Mouse (Mus musculus): Measurements from ENCODE around the gene Dtx3. TPM values are rescaled to one million over a fixed set of nuclear protein-coding genes. Genes with fewer than 3 reads are reported as not detected.

The Dtx3 gene
- total and polyA plus RNA-seq, 3 experiments, result 23.7 to 102 (median 24.2) TPM

- H3K79me2 ChIP-seq (replicated peaks; ENCODE audit: control insufficient read depth, insufficient read depth, low read length), result no peaks in the 10 kb centered on the region
- 79% methylated on average over 16 of the region's 16 CpGs for WGBS
- H3K36me3 ChIP-seq (ENCODE audit: control insufficient read depth, insufficient read depth, low read length), result no peaks in the 10 kb centered on the region
- H3K27ac ChIP-seq, result no peak overlapping the region
- no peak overlapping the region for H3K4me3 ChIP-seq
- intact Hi-C loops (cut with DNase I), result loop anchor here (5.0 kb wide), 1 partner anchor 154 kb away; no protein-coding TSS in a partner anchor
- no peak for DNase-seq
- peaks cover 5% of the 10 kb centered on the region; the same call in 1 of the 2 replicates for H3K4me1 ChIP-seq (ENCODE audit: control insufficient read depth, insufficient read depth, low read length)
- H3K27me3 ChIP-seq (ENCODE audit: control insufficient read depth, insufficient read depth, low read length), result no peaks in the 10 kb centered on the region
- H3K9ac ChIP-seq (ENCODE audit: low read depth, low read length), result no peak overlapping the region
- no peak for TF ChIP-seq POLR2A (IDR thresholded peaks at IDR 0.05; ENCODE audit: insufficient read depth, low read depth, low read length)
- TF ChIP-seq EP300 (IDR thresholded peaks at IDR 0.05; ENCODE audit: insufficient read depth, low read depth, low read length), result no peak
- TF ChIP-seq CTCF (IDR thresholded peaks at IDR 0.05), result no peak
Observed at GRCm38 (mm10) chr10:127173148-127174065, 22.1 kb downstream of the Dtx3 start.

- peaks cover under 1% of the 10 kb centered on the region; the same call in 1 of the 2 replicates for H3K4me1 ChIP-seq (ENCODE audit: control insufficient read depth, insufficient read depth, low read length)
- intact Hi-C loops (cut with DNase I), result loop anchor here (5.0 kb wide), 1 partner anchor 156 kb away; no protein-coding TSS in a partner anchor
- DNase-seq, result peak in 1 of 2 experiments; percentile 24
- 63% methylated on average over 15 of the region's 15 CpGs for WGBS
- no peak overlapping the region for H3K9ac ChIP-seq (ENCODE audit: low read depth, low read length)
- no peaks in the 10 kb centered on the region for H3K36me3 ChIP-seq (ENCODE audit: control insufficient read depth, insufficient read depth, low read length)
- no peak overlapping the region for H3K4me3 ChIP-seq
- H3K27me3 ChIP-seq (ENCODE audit: control insufficient read depth, insufficient read depth, low read length), result no peaks in the 10 kb centered on the region
- H3K27ac ChIP-seq, result no peak overlapping the region
- TF ChIP-seq POLR2A (IDR thresholded peaks at IDR 0.05; ENCODE audit: insufficient read depth, low read depth, low read length) (no peak), CTCF (IDR thresholded peaks at IDR 0.05) (no peak), EP300 (IDR thresholded peaks at IDR 0.05; ENCODE audit: insufficient read depth, low read depth, low read length) (no peak)
- no peaks in the 10 kb centered on the region for H3K79me2 ChIP-seq (replicated peaks; ENCODE audit: control insufficient read depth, insufficient read depth, low read length)
Observed at GRCm38 (mm10) chr10:127171631-127172200, 23.8 kb downstream of the Dtx3 start.

GRCm38 (mm10) chr10:127170837-127171272, 24.7 kb downstream of the Dtx3 start:
- intact Hi-C loops (cut with DNase I), result loop anchor here (5.0 kb wide), 1 partner anchor 156 kb away; no protein-coding TSS in a partner anchor
- no peak overlapping the region for H3K9ac ChIP-seq (ENCODE audit: low read depth, low read length)
- H3K4me3 ChIP-seq, result peak overlapping the region; percentile 19; the same call in 1 of the 2 replicates
- DNase-seq, result peak; percentile 80 to 84
- WGBS, result 2% methylated on average over 29 of the region's 29 CpGs
- H3K27ac ChIP-seq, result no peak overlapping the region
- H3K36me3 ChIP-seq (ENCODE audit: control insufficient read depth, insufficient read depth, low read length), result no peaks in the 10 kb centered on the region
- peaks cover 2% of the 10 kb centered on the region; the same call in 1 of the 2 replicates for H3K27me3 ChIP-seq (ENCODE audit: control insufficient read depth, insufficient read depth, low read length)
- no peaks in the 10 kb centered on the region; the same call in 1 of the 2 replicates for H3K4me1 ChIP-seq (ENCODE audit: control insufficient read depth, insufficient read depth, low read length)
- no peaks in the 10 kb centered on the region for H3K79me2 ChIP-seq (replicated peaks; ENCODE audit: control insufficient read depth, insufficient read depth, low read length)
- peak; percentile 40 for TF ChIP-seq POLR2A (IDR thresholded peaks at IDR 0.05; ENCODE audit: insufficient read depth, low read depth, low read length)
- TF ChIP-seq EP300 (IDR thresholded peaks at IDR 0.05; ENCODE audit: insufficient read depth, low read depth, low read length), result no peak
- peak; percentile 85 for TF ChIP-seq CTCF (IDR thresholded peaks at IDR 0.05)

GRCm38 (mm10) chr10:127170002-127170401, 25.5 kb downstream of the Dtx3 start:
- 13% methylated on average over 22 of the region's 22 CpGs for WGBS
- DNase-seq, result peak in 1 of 2 experiments; percentile 52
- intact Hi-C loops (cut with DNase I), result loop anchor here (5.0 kb wide), 1 partner anchor 157 kb away; no protein-coding TSS in a partner anchor
- no peak for TF ChIP-seq POLR2A (IDR thresholded peaks at IDR 0.05; ENCODE audit: insufficient read depth, low read depth, low read length)
- TF ChIP-seq CTCF (IDR thresholded peaks at IDR 0.05), result peak; percentile 56
- Histone ChIP-seq H3K79me2 (replicated peaks; ENCODE audit: control insufficient read depth, insufficient read depth, low read length) (no peaks in the 10 kb centered on the region), H3K4me1 (ENCODE audit: control insufficient read depth, insufficient read depth, low read length) (no peaks in the 10 kb centered on the region; the same call in 1 of the 2 replicates), H3K9ac (ENCODE audit: low read depth, low read length) (no peak overlapping the region), H3K27me3 (ENCODE audit: control insufficient read depth, insufficient read depth, low read length) (peaks cover 7% of the 10 kb centered on the region; the same call in 1 of the 2 replicates), H3K27ac (no peak overlapping the region), H3K36me3 (ENCODE audit: control insufficient read depth, insufficient read depth, low read length) (no peaks in the 10 kb centered on the region), H3K4me3 (no peak overlapping the region)

- no peak overlapping the region for H3K4me3 ChIP-seq
- H3K27me3 ChIP-seq (ENCODE audit: control insufficient read depth, insufficient read depth, low read length), result peaks cover 7% of the 10 kb centered on the region; the same call in 1 of the 2 replicates
- TF ChIP-seq EP300 (IDR thresholded peaks at IDR 0.05; ENCODE audit: insufficient read depth, low read depth, low read length), result no peak
- no peak for TF ChIP-seq CTCF (IDR thresholded peaks at IDR 0.05)
- no peak for DNase-seq
- H3K27ac ChIP-seq, result no peak overlapping the region
- no peaks in the 10 kb centered on the region for H3K79me2 ChIP-seq (replicated peaks; ENCODE audit: control insufficient read depth, insufficient read depth, low read length)
- H3K36me3 ChIP-seq (ENCODE audit: control insufficient read depth, insufficient read depth, low read length), result no peaks in the 10 kb centered on the region
- peaks cover 3% of the 10 kb centered on the region; the same call in 1 of the 2 replicates for H3K4me1 ChIP-seq (ENCODE audit: control insufficient read depth, insufficient read depth, low read length)
- intact Hi-C loops (cut with DNase I), result no loop called here
- 45% methylated on average over 10 of the region's 10 CpGs for WGBS
- H3K9ac ChIP-seq (ENCODE audit: low read depth, low read length), result no peak overlapping the region
Observed at GRCm38 (mm10) chr10:127167614-127168192, 27.8 kb downstream of the Dtx3 start.
